Mouse (Mus musculus): ENCODE measurements at regions not wholly inside any gene's neighbourhood (a gene's known extent, or its start where the extent isn't known, plus 50 kb on each side); places are given as distances from the start of the nearest gene placed in this dataset.
"Not testable (repeated sequence)": the region's sequence is repeated elsewhere in the genome, so short reads cannot be mapped to it uniquely, and the experiment has no call there.

GRCm38 (mm10) chr17:6853641-6854040 lies 71.1 kb upstream of the Ezr start:
- WGBS (ENCODE audit: insufficient replicate concordance) = 69% methylated on average over 6 of the region's 6 CpGs
- Histone ChIP-seq H3K27me3 (no peaks in the 10 kb centered on the region), H3K4me1 (replicated peaks) (peaks cover 14% of the 10 kb centered on the region), H3K4me2 (no peak overlapping the region), H3K27ac (no peak overlapping the region), H3K4me3 (replicated peaks) (no peak overlapping the region), H3K36me3 (no peaks in the 10 kb centered on the region), H3K9ac (no peak overlapping the region), H3K9me3 (replicated peaks) (no peaks in the 10 kb centered on the region)
- no peak for ATAC-seq (ENCODE audit: low read depth)
- no peak for DNase-seq

DNA sequence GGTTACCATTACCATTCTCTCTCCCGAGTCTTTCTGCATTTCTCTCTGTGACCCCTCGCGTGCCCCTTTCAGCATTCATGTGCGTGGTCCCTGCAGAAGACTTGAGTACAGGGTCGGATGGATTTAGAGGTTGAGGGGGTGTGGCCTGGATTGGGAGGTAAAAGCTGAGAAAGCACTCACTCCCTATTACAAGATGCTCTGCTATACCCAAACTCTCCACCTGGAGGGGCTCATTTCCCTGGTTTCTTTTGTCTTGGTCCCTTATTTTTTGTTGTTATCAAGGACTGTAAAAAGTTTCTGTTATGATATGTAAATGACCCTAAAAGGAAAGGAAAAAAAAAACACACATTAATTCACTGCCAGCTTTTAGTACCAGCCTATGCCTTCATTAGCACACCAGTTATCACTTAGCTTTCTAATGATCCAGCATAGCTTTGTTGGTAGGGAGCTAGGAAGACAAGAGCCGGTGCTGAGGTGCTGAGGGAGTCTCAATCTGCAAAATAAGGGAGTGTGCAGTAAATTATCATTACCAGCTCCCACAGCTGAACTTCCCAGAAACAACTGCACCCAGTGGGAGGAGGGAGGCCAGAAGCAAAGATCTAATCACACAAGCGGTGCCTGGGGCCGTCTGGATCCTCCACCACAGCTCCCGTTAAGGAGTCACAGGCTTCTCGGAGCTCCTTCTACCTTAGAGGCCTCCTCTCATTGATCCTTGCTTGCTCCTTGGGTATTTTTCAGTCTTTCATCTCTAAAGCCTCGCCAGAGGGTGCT lies 69.8 kb upstream of the Ezr start:
- Histone ChIP-seq H3K4me2 (peak overlapping the region; percentile 26), H3K4me1 (replicated peaks) (peaks cover 14% of the 10 kb centered on the region), H3K27ac (no peak overlapping the region), H3K4me3 (replicated peaks) (no peak overlapping the region), H3K9me3 (replicated peaks) (no peaks in the 10 kb centered on the region), H3K36me3 (no peaks in the 10 kb centered on the region), H3K9ac (0 out of 2 replicates have a peak overlapping the region, but pooled peaks have one; percentile 3), H3K27me3 (no peaks in the 10 kb centered on the region)
- DNase-seq (peak; percentile 42), ATAC-seq (ENCODE audit: low read depth) (peak; percentile 85)
- 35% methylated on average over 11 of the region's 11 CpGs for WGBS (ENCODE audit: insufficient replicate concordance)

GRCm38 (mm10) chr17:6850513-6850912 lies 67.9 kb upstream of the Ezr start:
- no peak overlapping the region for H3K27ac ChIP-seq
- no peak overlapping the region for H3K4me2 ChIP-seq
- H3K4me3 ChIP-seq (replicated peaks) = no peak overlapping the region
- ATAC-seq (ENCODE audit: low read depth) = no peak
- DNase-seq = no peak
- no peaks in the 10 kb centered on the region for H3K27me3 ChIP-seq
- no peaks in the 10 kb centered on the region for H3K9me3 ChIP-seq (replicated peaks)
- no peaks in the 10 kb centered on the region for H3K36me3 ChIP-seq
- no peak overlapping the region for H3K9ac ChIP-seq
- peaks cover 14% of the 10 kb centered on the region for H3K4me1 ChIP-seq (replicated peaks)

- not testable (repeated sequence) for DNase-seq; ATAC-seq (ENCODE audit: low read depth)
- 74% methylated on average over 19 of the region's 19 CpGs for WGBS (ENCODE audit: insufficient replicate concordance)
Measured at GRCm38 (mm10) chr17:6841781-6842465, 59.3 kb upstream of the Ezr start.

DNA sequence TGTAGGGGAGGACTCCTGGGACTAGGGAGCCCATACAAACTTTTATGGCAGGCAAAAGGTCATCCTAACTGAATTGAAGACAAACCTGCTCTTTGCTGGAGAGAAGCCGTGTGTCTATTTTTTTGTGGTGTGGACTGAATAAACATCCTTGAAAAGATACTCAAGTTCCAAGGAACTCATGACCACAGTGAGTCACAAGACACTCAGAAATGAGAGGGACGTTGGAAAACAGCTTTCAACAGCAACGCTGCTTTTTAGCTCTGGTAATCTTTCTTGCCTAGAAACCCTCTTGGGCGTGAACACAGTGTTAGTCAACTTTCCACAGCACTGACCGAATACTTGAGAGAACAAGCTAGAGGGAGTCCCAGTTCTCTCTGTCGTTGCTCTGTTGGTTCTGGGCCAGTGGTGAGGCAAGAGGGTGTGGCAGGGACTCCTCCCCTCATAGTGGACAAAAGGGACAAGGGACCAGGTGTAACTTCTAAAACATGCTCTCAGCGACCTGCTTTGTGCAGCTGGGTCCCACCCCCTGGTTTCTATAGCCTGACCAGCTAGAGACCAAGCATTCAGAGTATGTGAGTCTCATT lies 52.8 kb upstream of the Ezr start:
- Histone ChIP-seq H3K27ac (no peak overlapping the region), H3K4me1 (replicated peaks) (no peaks in the 10 kb centered on the region), H3K9me3 (replicated peaks) (no peaks in the 10 kb centered on the region), H3K9ac (no peak overlapping the region), H3K4me2 (no peak overlapping the region), H3K4me3 (replicated peaks) (no peak overlapping the region), H3K27me3 (no peaks in the 10 kb centered on the region), H3K36me3 (no peaks in the 10 kb centered on the region)
- no peak for DNase-seq
- ATAC-seq (ENCODE audit: low read depth) = no peak
- WGBS (ENCODE audit: insufficient replicate concordance) = 49% methylated on average over 7 of the region's 7 CpGs

More at GRCm38 (mm10) chr17:6841781-6842465, 59.3 kb upstream of the Ezr start:
- not testable (repeated sequence) for H3K9ac ChIP-seq; H3K4me1 ChIP-seq (replicated peaks); H3K9me3 ChIP-seq (replicated peaks); H3K27ac ChIP-seq; H3K36me3 ChIP-seq; H3K4me3 ChIP-seq (replicated peaks); H3K27me3 ChIP-seq; H3K4me2 ChIP-seq
